Mouse (Mus musculus): Measurements from ENCODE around the gene Smarcad1.

GRCm38 (mm10) chr6:65035469-65035868, 6.9 kb upstream of the Smarcad1 start:
- TF ChIP-seq POLR2A (IDR thresholded peaks at IDR 0.05; ENCODE audit: extremely low read depth, insufficient read depth, low read length) (no peak), CTCF (IDR thresholded peaks at IDR 0.05; ENCODE audit: extremely low read depth, insufficient read depth, low read length) (no peak)
